Mouse (Mus musculus): Measurements from ENCODE around the gene Uck2. TPM values are rescaled to one million over a fixed set of nuclear protein-coding genes. Genes with fewer than 3 reads are reported as not detected.

The Uck2 gene
- polyA plus RNA-seq, 1 experiment from 2014 or later = 58.4 TPM

Small RNAs within 50 kb of the gene (microRNA-seq; reads per million reads assigned to microRNA genes)
- not detected for gene Mir6347

Other genes starting within 250 kb of the Uck2 start
- 72.5 and 73.5 TPM in 2 replicates for gene Tmco1, start 23.1 kb upstream of the Uck2 start, polyA plus RNA-seq (2015; fragmentation: Nextera tagmentation; extraction: Ambion mirVana)
- gene Aldh9a1, start 64.7 kb upstream of the Uck2 start, polyA plus RNA-seq (2015; fragmentation: Nextera tagmentation; extraction: Ambion mirVana) = 31.1 and 33.0 TPM in 2 replicates
- gene Mgst3, start 108.5 kb upstream of the Uck2 start, polyA plus RNA-seq (2015; fragmentation: Nextera tagmentation; extraction: Ambion mirVana) = 105 and 108 TPM in 2 replicates
- not detected in 2 replicates for gene Lrrc52, start 181.5 kb upstream of the Uck2 start, polyA plus RNA-seq (2015; fragmentation: Nextera tagmentation; extraction: Ambion mirVana)